Mouse (Mus musculus): ENCODE results near the gene Olfr873. TPM values are rescaled to one million over a fixed set of nuclear protein-coding genes. Genes with fewer than 3 reads are reported as not detected.
"Not testable (repeated sequence)": the region's sequence is repeated elsewhere in the genome, so short reads cannot be mapped to it uniquely, and the experiment has no call there.

Gene Olfr873
- total RNA-seq (2012; rRNA removed) (not detected in 2 replicates), total RNA-seq (2014; rRNA removed) (not detected in 2 replicates), polyA plus RNA-seq (2012; ENCODE audit: insufficient read length, low read depth) (not detected in 2 replicates)

GRCm38 (mm10) chr9:20298232-20298631, at the start of gene Olfr873:
TSS of gene Olfr873 (plus strand) at chr9:20298532.
- dilution Hi-C loops (cut with MboI; ENCODE audit: extremely low pct_ligation_motif_present, extremely low pct_unique_long_range_greater_than_20kb, low sequenced_read_pairs): no loop called here
- H3K9me3 ChIP-seq (replicated peaks; ENCODE audit: low read length): no peaks in the 10 kb centered on the region
- H3K27ac ChIP-seq (ENCODE audit: insufficient read depth, low read depth): no peak within 1 kb of the TSS
- in situ Hi-C loops (cut with MboI; ENCODE audit: low pct_ligation_motif_present, low pct_unique_long_range_greater_than_20kb, low sequenced_read_pairs): no loop called here
- no peaks in the 10 kb centered on the region for H3K27me3 ChIP-seq (replicated peaks)
- no peaks in the 10 kb centered on the region for H3K36me3 ChIP-seq (replicated peaks in 1 of 2; ENCODE audit: control insufficient read depth in 1 of 2, insufficient read depth in 1 of 2, low read length in 1 of 2)
- TF ChIP-seq MAFK (IDR thresholded peaks at IDR 0.05; ENCODE audit: insufficient replicate concordance, low read length): no peak
- no peak for TF ChIP-seq UBTF (IDR thresholded peaks at IDR 0.05; ENCODE audit: low read depth, low read length)
- no peak for TF ChIP-seq CHD1 (IDR thresholded peaks at IDR 0.05; ENCODE audit: low read depth, low read length)
- TF ChIP-seq CHD2 (IDR thresholded peaks at IDR 0.05; ENCODE audit: low read length): no peak
- H3K4me2 ChIP-seq (ENCODE audit: insufficient read depth, low read depth, poor library complexity, severe bottlenecking): no peak within 1 kb of the TSS
- H3K79me2 ChIP-seq (replicated peaks; ENCODE audit: control insufficient read depth, extremely low read depth, insufficient read depth, poor library complexity, severe bottlenecking): no peaks in the 10 kb centered on the region
- no peaks in the 10 kb centered on the region for H3K4me1 ChIP-seq (ENCODE audit: control insufficient read depth in 1 of 2, insufficient read depth in 2 of 2)
- no peak within 1 kb of the TSS for H3K9ac ChIP-seq (ENCODE audit: insufficient read depth, low read depth)
- no peak for DNase-seq (ENCODE audit: extremely low read depth)
- H3K4me3 ChIP-seq (replicated peaks in 1 of 3; ENCODE audit: low read depth in 2 of 3, low read length in 2 of 3, poor library complexity in 1 of 3): no peak within 1 kb of the TSS

GRCm38 (mm10) chr9:20282051-20282450, 16.3 kb upstream of the Olfr873 start, which contains the start of gene Olfr39:
TSS of gene Olfr39 (plus strand) at chr9:20282351.
- H3K36me3 ChIP-seq (replicated peaks in 1 of 2; ENCODE audit: control insufficient read depth in 1 of 2, insufficient read depth in 1 of 2, low read length in 1 of 2): no peaks in the 10 kb centered on the region
- H3K4me3 ChIP-seq (replicated peaks in 1 of 3; ENCODE audit: low read depth in 2 of 3, low read length in 2 of 3, poor library complexity in 1 of 3): no peak within 1 kb of the TSS
- in situ Hi-C loops (cut with MboI; ENCODE audit: low pct_ligation_motif_present, low pct_unique_long_range_greater_than_20kb, low sequenced_read_pairs) (no loop called here), dilution Hi-C loops (cut with MboI; ENCODE audit: extremely low pct_ligation_motif_present, extremely low pct_unique_long_range_greater_than_20kb, low sequenced_read_pairs) (no loop called here)
- DNase-seq (ENCODE audit: extremely low read depth): no peak
- no peak within 1 kb of the TSS for H3K4me2 ChIP-seq (ENCODE audit: insufficient read depth, low read depth, poor library complexity, severe bottlenecking)
- H3K27me3 ChIP-seq (replicated peaks): no peaks in the 10 kb centered on the region
- H3K4me1 ChIP-seq (ENCODE audit: control insufficient read depth in 1 of 2, insufficient read depth in 2 of 2): no peaks in the 10 kb centered on the region
- no peak within 1 kb of the TSS for H3K27ac ChIP-seq (ENCODE audit: insufficient read depth, low read depth)
- no peak within 1 kb of the TSS for H3K9ac ChIP-seq (ENCODE audit: insufficient read depth, low read depth)
- H3K79me2 ChIP-seq (replicated peaks; ENCODE audit: control insufficient read depth, extremely low read depth, insufficient read depth, poor library complexity, severe bottlenecking): no peaks in the 10 kb centered on the region
- no peak for TF ChIP-seq SMC3 (IDR thresholded peaks at IDR 0.05; ENCODE audit: low read depth, low read length)
- TF ChIP-seq KAT2A (IDR thresholded peaks at IDR 0.05; ENCODE audit: insufficient replicate concordance, low read length): no peak
- TF ChIP-seq MEF2A (IDR thresholded peaks at IDR 0.05; ENCODE audit: borderline replicate concordance, low read depth, low read length): no peak
- no peak for TF ChIP-seq MAX (IDR thresholded peaks at IDR 0.05; ENCODE audit: low read length)
- TF ChIP-seq GABPA (IDR thresholded peaks at IDR 0.05; ENCODE audit: insufficient replicate concordance, low read depth, low read length): no peak
- no peak for TF ChIP-seq TCF12 (IDR thresholded peaks at IDR 0.05; ENCODE audit: low read depth, low read length)
- no peak for TF ChIP-seq JUN (IDR thresholded peaks at IDR 0.05; ENCODE audit: insufficient read depth, low read depth, low read length)
- no peak for TF ChIP-seq ZKSCAN1 (IDR thresholded peaks at IDR 0.05; ENCODE audit: borderline replicate concordance, low read depth, low read length)
- no peak for TF ChIP-seq NELFE (IDR thresholded peaks at IDR 0.05; ENCODE audit: low read depth, low read length)
- no peak for TF ChIP-seq MAFK (IDR thresholded peaks at IDR 0.05; ENCODE audit: insufficient replicate concordance, low read length)
- no peak for TF ChIP-seq POLR2AphosphoS2 (IDR thresholded peaks at IDR 0.05; ENCODE audit: low read depth, low read length)
- TF ChIP-seq UBTF (IDR thresholded peaks at IDR 0.05; ENCODE audit: low read depth, low read length): no peak
- TF ChIP-seq RCOR1 (conservative IDR thresholded peaks at IDR 0.05; ENCODE audit: low read depth, low read length): no peak
- TF ChIP-seq NRF1 (IDR thresholded peaks at IDR 0.05; ENCODE audit: low read depth, low read length): no peak
- TF ChIP-seq CHD1 (IDR thresholded peaks at IDR 0.05; ENCODE audit: low read depth, low read length): no peak
- TF ChIP-seq MYC (IDR thresholded peaks at IDR 0.05; ENCODE audit: low read depth, low read length): no peak
- H3K9me3 ChIP-seq (replicated peaks; ENCODE audit: low read length): no peaks in the 10 kb centered on the region

- H3K4me3 ChIP-seq (replicated peaks in 1 of 3; ENCODE audit: low read depth in 2 of 3, low read length in 2 of 3, poor library complexity in 1 of 3); DNase-seq (ENCODE audit: extremely low read depth); H3K27me3 ChIP-seq (replicated peaks); H3K36me3 ChIP-seq (replicated peaks in 1 of 2; ENCODE audit: control insufficient read depth in 1 of 2, insufficient read depth in 1 of 2, low read length in 1 of 2); H3K9me3 ChIP-seq (replicated peaks; ENCODE audit: low read length); dilution Hi-C loops (cut with MboI; ENCODE audit: extremely low pct_ligation_motif_present, extremely low pct_unique_long_range_greater_than_20kb, low sequenced_read_pairs); H3K4me2 ChIP-seq (ENCODE audit: insufficient read depth, low read depth, poor library complexity, severe bottlenecking); in situ Hi-C loops (cut with MboI; ENCODE audit: low pct_ligation_motif_present, low pct_unique_long_range_greater_than_20kb, low sequenced_read_pairs); H3K79me2 ChIP-seq (replicated peaks; ENCODE audit: control insufficient read depth, extremely low read depth, insufficient read depth, poor library complexity, severe bottlenecking); H3K4me1 ChIP-seq (ENCODE audit: control insufficient read depth in 1 of 2, insufficient read depth in 2 of 2); H3K9ac ChIP-seq (ENCODE audit: insufficient read depth, low read depth); H3K27ac ChIP-seq (ENCODE audit: insufficient read depth, low read depth): not testable (repeated sequence)
Observed at GRCm38 (mm10) chr9:20295562-20295961, 2.8 kb upstream of the Olfr873 start.

Data from CH12.LX (cell line).